ENCODE assay signal across 27 mouse cellular contexts in genomic region chr9:71535730-71536129, GRCm38 (mm10). TPM values are rescaled to one million over a fixed set of nuclear protein-coding genes. Genes with fewer than 3 reads are reported as not detected.
"Had no signal": no experiment of that assay in that cellular context is flagged by ENCODE, and none has a peak within 500 bp of the region (broad histone marks: within the 10 kb centered on the region; RNA-seq: fewer than 3 reads in every experiment).

No protein-coding gene starts in this region.

- H3K27ac ChIP-seq: left cerebral cortex, adult 2 months; limb, embryonic 10.5 days; limb, embryonic 12.5 days; limb, embryonic 13.5 days; limb, embryonic 15.5 days; liver, embryonic 13.5 days; liver, embryonic 14.5 days; liver, embryonic 15.5 days; lung, embryonic 15.5 days; macrophage; midbrain, embryonic 10.5 days; midbrain, embryonic 12.5 days; midbrain, embryonic 13.5 days; midbrain, embryonic 15.5 days had no signal

- H3K9me3 ChIP-seq: limb, embryonic 10.5 days; limb, embryonic 12.5 days; limb, embryonic 13.5 days; limb, embryonic 15.5 days; liver, embryonic 13.5 days; liver, embryonic 15.5 days; lung, embryonic 15.5 days; megakaryocyte, embryonic 14.5 days; midbrain, embryonic 10.5 days; midbrain, embryonic 12.5 days; midbrain, embryonic 13.5 days; midbrain, embryonic 15.5 days had no signal

- H3K4me2 ChIP-seq: limb, embryonic 12.5 days; limb, embryonic 13.5 days; limb, embryonic 15.5 days; liver, embryonic 13.5 days; liver, embryonic 15.5 days; lung, embryonic 14.5 days; lung, embryonic 15.5 days; midbrain, embryonic 11.5 days; midbrain, embryonic 12.5 days; midbrain, embryonic 13.5 days; midbrain, embryonic 15.5 days had no signal

- H3K27me3 ChIP-seq: liver, embryonic 13.5 days; liver, embryonic 15.5 days; lung, embryonic 15.5 days; midbrain, embryonic 12.5 days; midbrain, embryonic 13.5 days; midbrain, embryonic 15.5 days had no signal

- H3K4me3 ChIP-seq: left cerebral cortex, adult 2 months; limb, embryonic 10.5 days; limb, embryonic 12.5 days; limb, embryonic 13.5 days; limb, embryonic 15.5 days; liver, embryonic 13.5 days; liver, embryonic 15.5 days; lung, embryonic 15.5 days; megakaryocyte, embryonic 14.5 days; midbrain, embryonic 10.5 days; midbrain, embryonic 12.5 days; midbrain, embryonic 13.5 days; midbrain, embryonic 15.5 days; myocyte had no signal

- DNase-seq: left cerebral cortex, postnatal 4 days; liver; liver, embryonic 13.5 days; lung, adult 2 months; lung, embryonic 14.5 days; lung, postnatal 10 days; lung, postnatal 14 days; lung, postnatal 36 days; lung, postnatal 4 days had no signal

- ATAC-seq: midbrain, embryonic 13.5 days; midbrain, embryonic 15.5 days; midbrain, embryonic 16.5 days had no signal

- H3K36me3 ChIP-seq: limb, embryonic 10.5 days; limb, embryonic 12.5 days; limb, embryonic 13.5 days; limb, embryonic 15.5 days; liver, embryonic 13.5 days; liver, embryonic 15.5 days; lung, embryonic 15.5 days; midbrain, embryonic 10.5 days; midbrain, embryonic 12.5 days; midbrain, embryonic 13.5 days; midbrain, embryonic 15.5 days had no signal

- H3K9ac ChIP-seq: limb, embryonic 12.5 days; limb, embryonic 13.5 days; limb, embryonic 15.5 days; liver, embryonic 13.5 days; liver, embryonic 14.5 days; liver, embryonic 15.5 days; lung, embryonic 14.5 days; lung, embryonic 15.5 days; midbrain, embryonic 12.5 days; midbrain, embryonic 13.5 days; midbrain, embryonic 15.5 days had no signal

- H3K4me1 ChIP-seq: limb, embryonic 15.5 days; liver, embryonic 15.5 days; lung, embryonic 15.5 days; midbrain, embryonic 10.5 days; midbrain, embryonic 12.5 days; midbrain, embryonic 13.5 days; midbrain, embryonic 15.5 days had no signal

RNA-seq across cellular contexts. Expression of gene Myzap, which starts 56.4 kb away (rescaled TPM):
- total RNA-seq: megakaryocyte-erythroid progenitor cell, adult 5-6 weeks had no signal
- polyA plus RNA-seq: macrophage had no signal
